Mouse (Mus musculus): ENCODE data around the gene Thoc7. TPM values are rescaled to one million over a fixed set of nuclear protein-coding genes. Genes with fewer than 3 reads are reported as not detected.

The Thoc7 gene
- polyA plus RNA-seq, 1 experiment from 2014 or later = 160 TPM

DNA sequence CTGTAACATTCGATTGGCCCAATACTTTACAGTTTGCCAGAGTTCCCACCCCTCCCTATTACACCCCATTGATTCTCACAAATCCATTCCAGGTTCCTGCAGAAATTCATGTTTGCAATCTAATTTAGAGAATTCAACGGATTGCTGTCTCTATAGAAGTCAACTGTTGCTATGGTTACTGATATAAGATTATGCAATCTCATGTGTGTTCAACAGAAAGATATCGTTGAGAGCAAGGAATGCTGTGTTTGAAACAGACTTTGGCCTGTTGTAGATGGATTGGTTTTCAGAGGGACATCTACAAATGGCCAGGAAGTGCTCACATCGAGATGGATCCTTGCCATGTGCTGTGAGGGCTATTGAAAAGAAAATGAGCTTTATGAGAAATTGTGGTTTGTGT lies 46.4 kb downstream of the Thoc7 start:
- Histone ChIP-seq H3K4me1 (ENCODE audit: control insufficient read depth, insufficient read depth, low read length) (no peaks in the 10 kb centered on the region), H3K9ac (ENCODE audit: low read depth, low read length) (no peak overlapping the region), H3K4me2 (no peak overlapping the region), H3K27ac (ENCODE audit: low read depth, low read length) (no peak overlapping the region), H3K36me3 (ENCODE audit: control insufficient read depth, insufficient read depth, low read length) (no peaks in the 10 kb centered on the region), H3K27me3 (ENCODE audit: control insufficient read depth, insufficient read depth, low read length) (no peaks in the 10 kb centered on the region), H3K9me3 (replicated peaks; ENCODE audit: control insufficient read depth, low read length) (no peaks in the 10 kb centered on the region), H3K4me3 (ENCODE audit: low read depth, low read length) (no peak overlapping the region)
- ATAC-seq (replicated peaks; ENCODE audit: insufficient number of reproducible peaks, low FRiP score, low TSS enrichment) = no peak
- 71% methylated on average over 4 of the region's 4 CpGs for WGBS (ENCODE audit: insufficient replicate concordance)

DNA sequence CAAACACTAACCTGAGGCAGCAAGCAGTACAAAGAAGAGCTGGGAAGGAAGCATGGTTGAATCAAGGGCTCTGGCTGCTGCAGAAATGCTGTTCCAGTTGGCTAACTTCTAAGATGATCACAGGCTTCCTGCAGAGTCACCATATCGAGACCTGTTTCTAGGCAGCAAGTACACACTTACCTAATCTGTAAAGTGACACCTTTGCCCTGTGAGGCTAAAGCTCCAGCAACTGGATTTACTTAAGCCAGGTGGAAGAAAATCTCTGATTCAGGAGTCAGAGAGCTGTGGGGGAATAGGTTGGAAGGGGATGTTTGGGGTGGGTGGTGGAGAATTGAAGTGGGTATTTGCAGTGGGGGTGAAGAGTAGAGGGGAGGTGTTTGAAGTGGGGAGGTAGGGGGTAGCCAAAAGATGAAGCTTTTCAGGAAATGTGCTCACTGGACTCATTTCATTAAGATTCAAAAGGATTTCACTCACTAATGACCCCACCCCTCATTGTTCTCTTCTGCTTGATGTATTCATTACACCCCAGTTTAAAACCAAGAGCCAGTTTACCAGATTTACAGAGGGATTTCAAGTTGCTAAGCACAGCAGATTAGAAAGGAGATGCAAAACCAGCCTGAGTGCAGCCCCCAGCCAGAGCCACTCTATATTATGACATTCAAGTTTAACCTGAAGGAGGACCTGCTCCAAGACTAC lies 47.1 kb downstream of the Thoc7 start, which contains the start of gene Gm281:
Gene Gm281 (minus strand): TSS at position 92 of the 696 bp plus-strand sequence.
- no peak within 1 kb of the TSS for H3K4me3 ChIP-seq (ENCODE audit: low read depth, low read length)
- H3K27ac ChIP-seq (ENCODE audit: low read depth, low read length) = no peak within 1 kb of the TSS
- no peaks in the 10 kb centered on the region for H3K9me3 ChIP-seq (replicated peaks; ENCODE audit: control insufficient read depth, low read length)
- no peak within 1 kb of the TSS for H3K4me2 ChIP-seq
- no peaks in the 10 kb centered on the region for H3K4me1 ChIP-seq (ENCODE audit: control insufficient read depth, insufficient read depth, low read length)
- WGBS (ENCODE audit: insufficient replicate concordance) = 39% methylated on average over 1 of the region's 1 CpGs
- no peak for ATAC-seq (replicated peaks; ENCODE audit: insufficient number of reproducible peaks, low FRiP score, low TSS enrichment)
- no peak within 1 kb of the TSS for H3K9ac ChIP-seq (ENCODE audit: low read depth, low read length)
- H3K36me3 ChIP-seq (ENCODE audit: control insufficient read depth, insufficient read depth, low read length) = no peaks in the 10 kb centered on the region
- H3K27me3 ChIP-seq (ENCODE audit: control insufficient read depth, insufficient read depth, low read length) = no peaks in the 10 kb centered on the region

DNA sequence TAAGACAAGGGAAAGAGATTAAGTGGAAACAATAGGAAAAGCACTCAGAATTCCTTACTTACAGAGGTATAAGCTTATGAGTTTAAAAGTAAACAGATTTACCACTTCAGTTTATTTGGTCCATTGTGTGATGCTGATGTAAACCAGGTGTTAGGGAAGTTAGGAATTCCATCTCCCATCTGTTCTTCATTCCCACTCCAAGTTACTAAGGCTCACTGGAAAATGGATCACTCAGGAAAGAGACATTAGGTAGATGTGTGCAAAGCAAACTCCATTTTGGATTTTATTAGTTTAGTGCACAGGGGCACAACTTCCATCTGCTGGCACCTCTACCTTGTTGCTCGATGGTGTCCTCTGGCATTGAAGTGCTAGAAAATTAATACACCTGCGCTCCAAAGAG lies 51.5 kb downstream of the Thoc7 start:
- ATAC-seq (replicated peaks; ENCODE audit: insufficient number of reproducible peaks, low FRiP score, low TSS enrichment) = no peak
- Histone ChIP-seq H3K4me1 (ENCODE audit: control insufficient read depth, insufficient read depth, low read length) (no peaks in the 10 kb centered on the region), H3K36me3 (ENCODE audit: control insufficient read depth, insufficient read depth, low read length) (no peaks in the 10 kb centered on the region), H3K4me2 (no peak overlapping the region), H3K4me3 (ENCODE audit: low read depth, low read length) (no peak overlapping the region), H3K27ac (ENCODE audit: low read depth, low read length) (no peak overlapping the region), H3K27me3 (ENCODE audit: control insufficient read depth, insufficient read depth, low read length) (no peaks in the 10 kb centered on the region), H3K9ac (ENCODE audit: low read depth, low read length) (no peak overlapping the region), H3K9me3 (replicated peaks; ENCODE audit: control insufficient read depth, low read length) (no peaks in the 10 kb centered on the region)
- 75% methylated on average over 2 of the region's 2 CpGs for WGBS (ENCODE audit: insufficient replicate concordance)

DNA sequence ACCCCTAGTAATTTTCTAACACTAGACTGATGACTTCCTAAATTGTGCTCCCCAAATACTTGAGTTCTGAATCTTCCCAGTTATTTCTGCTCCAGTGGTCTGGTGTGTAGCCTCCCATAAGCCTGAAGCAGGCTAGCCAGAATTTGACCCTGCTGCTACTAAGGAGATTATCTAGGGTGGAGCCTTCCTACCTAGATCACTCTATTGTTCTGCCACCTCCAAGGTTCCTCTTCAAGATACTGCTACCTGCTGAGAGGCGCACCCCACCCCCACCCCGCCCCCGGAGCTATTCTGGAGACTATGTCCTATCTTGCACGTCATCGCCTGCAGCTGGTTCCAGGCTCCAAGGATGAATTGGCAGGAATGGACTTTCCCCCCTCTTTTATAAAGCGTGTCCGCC lies 54.5 kb downstream of the Thoc7 start:
- Histone ChIP-seq H3K27me3 (ENCODE audit: control insufficient read depth, insufficient read depth, low read length) (no peaks in the 10 kb centered on the region), H3K36me3 (ENCODE audit: control insufficient read depth, insufficient read depth, low read length) (no peaks in the 10 kb centered on the region), H3K4me3 (ENCODE audit: low read depth, low read length) (no peak overlapping the region), H3K9ac (ENCODE audit: low read depth, low read length) (no peak overlapping the region), H3K9me3 (replicated peaks; ENCODE audit: control insufficient read depth, low read length) (no peaks in the 10 kb centered on the region), H3K27ac (ENCODE audit: low read depth, low read length) (no peak overlapping the region), H3K4me2 (no peak overlapping the region), H3K4me1 (ENCODE audit: control insufficient read depth, insufficient read depth, low read length) (no peaks in the 10 kb centered on the region)
- ATAC-seq (replicated peaks; ENCODE audit: insufficient number of reproducible peaks, low FRiP score, low TSS enrichment) = no peak
- 83% methylated on average over 7 of the region's 7 CpGs for WGBS (ENCODE audit: insufficient replicate concordance)

DNA sequence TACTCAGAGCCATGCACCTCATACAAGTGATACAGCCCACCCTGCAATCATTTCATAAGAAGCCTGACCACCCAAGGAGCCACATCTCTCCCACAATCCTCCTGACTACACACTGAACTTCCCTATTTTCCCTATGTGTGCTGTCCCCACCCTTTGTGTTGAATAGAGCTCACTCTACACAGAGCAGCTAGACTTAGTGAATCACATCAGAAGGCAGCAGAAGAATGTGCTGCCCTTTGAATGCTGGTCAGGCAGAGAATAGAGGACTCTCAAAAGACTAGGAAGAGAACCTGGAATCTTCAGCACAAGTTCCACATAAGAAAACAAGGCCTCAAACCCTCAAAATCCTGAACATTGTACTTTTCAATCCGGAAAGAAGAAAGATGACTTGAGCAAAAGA lies 55.2 kb downstream of the Thoc7 start:
- WGBS (ENCODE audit: insufficient replicate concordance) = 74% methylated on average over 1 of the region's 1 CpGs
- Histone ChIP-seq H3K27ac (ENCODE audit: low read depth, low read length) (no peak overlapping the region), H3K27me3 (ENCODE audit: control insufficient read depth, insufficient read depth, low read length) (no peaks in the 10 kb centered on the region), H3K4me2 (no peak overlapping the region), H3K9ac (ENCODE audit: low read depth, low read length) (no peak overlapping the region), H3K4me3 (ENCODE audit: low read depth, low read length) (no peak overlapping the region), H3K36me3 (ENCODE audit: control insufficient read depth, insufficient read depth, low read length) (no peaks in the 10 kb centered on the region), H3K4me1 (ENCODE audit: control insufficient read depth, insufficient read depth, low read length) (no peaks in the 10 kb centered on the region), H3K9me3 (replicated peaks; ENCODE audit: control insufficient read depth, low read length) (no peaks in the 10 kb centered on the region)
- ATAC-seq (replicated peaks; ENCODE audit: insufficient number of reproducible peaks, low FRiP score, low TSS enrichment) = no peak

DNA sequence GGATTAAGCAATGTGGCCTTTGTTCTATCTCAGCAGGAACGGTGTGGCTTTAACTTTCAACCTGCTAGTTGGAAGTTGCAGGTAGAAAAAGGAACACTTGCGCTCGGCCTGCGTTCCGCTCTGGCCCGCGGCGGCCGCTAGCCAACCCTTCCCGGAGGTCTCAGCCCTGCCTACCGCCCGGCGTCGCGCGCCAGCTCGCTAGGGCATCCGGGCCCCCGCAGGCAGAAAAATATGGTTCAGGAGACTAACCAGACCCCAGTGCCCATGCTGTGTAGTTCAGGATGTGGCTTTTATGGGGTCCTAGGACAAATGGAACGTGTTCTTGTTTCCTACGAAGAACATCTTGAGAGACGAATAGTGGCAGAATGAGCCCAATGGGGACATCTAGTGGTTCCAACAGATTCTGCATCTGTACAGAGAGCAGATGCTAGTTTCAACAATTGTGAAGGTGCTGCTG lies 60.0 kb downstream of the Thoc7 start:
- under 1% methylated on average over 22 of the region's 22 CpGs for WGBS (ENCODE audit: insufficient replicate concordance)
- Histone ChIP-seq H3K36me3 (ENCODE audit: control insufficient read depth, insufficient read depth, low read length) (no peaks in the 10 kb centered on the region), H3K27me3 (ENCODE audit: control insufficient read depth, insufficient read depth, low read length) (no peaks in the 10 kb centered on the region), H3K9me3 (replicated peaks; ENCODE audit: control insufficient read depth, low read length) (no peaks in the 10 kb centered on the region), H3K27ac (ENCODE audit: low read depth, low read length) (no peak overlapping the region), H3K9ac (ENCODE audit: low read depth, low read length) (peak overlapping the region; percentile 60; the same call in 1 of the 2 replicates), H3K4me2 (peak overlapping the region; percentile 73), H3K4me3 (ENCODE audit: low read depth, low read length) (peak overlapping the region; percentile 50), H3K4me1 (ENCODE audit: control insufficient read depth, insufficient read depth, low read length) (no peaks in the 10 kb centered on the region)
- ATAC-seq (replicated peaks; ENCODE audit: insufficient number of reproducible peaks, low FRiP score, low TSS enrichment) = no peak

Other genes starting within 250 kb of the Thoc7 start
- not detected in 2 replicates for gene Gm281, start 47.4 kb downstream of the Thoc7 start, polyA plus RNA-seq (2014; fragmentation: Nextera tagmentation; extraction: Ambion mirVana)
- 3.2 and 5.2 TPM in 2 replicates for gene Atxn7, start 412 bp downstream of the Thoc7 start, polyA plus RNA-seq (2014; fragmentation: Nextera tagmentation; extraction: Ambion mirVana)
- 204 and 218 TPM in 2 replicates for gene Psmd6, start 159.1 kb upstream of the Thoc7 start, polyA plus RNA-seq (2014; fragmentation: Nextera tagmentation; extraction: Ambion mirVana)
- gene Olfr720, start 225.0 kb upstream of the Thoc7 start, polyA plus RNA-seq (2014; fragmentation: Nextera tagmentation; extraction: Ambion mirVana) = not detected in 2 replicates

Measured in heart, embryonic 11.5 days (tissue).